Mouse (Mus musculus) gastrocnemius, adult 2 months (tissue): ENCODE results near the gene Mfsd4b5. TPM values are rescaled to one million over a fixed set of nuclear protein-coding genes. Genes with fewer than 3 reads are reported as not detected.

Experiments
- DNase-seq: peaks from one replicate; pipeline ENCODE4 v3.0.0; 2022
- H3K27ac ChIP-seq: fragments of 200-600 bp; 2 replicates; pipeline ENCODE4 v1.8.1; 2022; ENCODE audit warnings: mild to moderate bottlenecking
- H3K4me3 ChIP-seq: fragments of 200-600 bp; 2 replicates; pipeline ENCODE4 v1.8.1; 2022; ENCODE audit warnings: mild to moderate bottlenecking, moderate library complexity
- CTCF ChIP-seq: fragments of 200-600 bp; IDR thresholded peaks from 2 replicates; pipeline ENCODE4 v1.8.1; 2022; ENCODE audit warnings: antibody characterized with exemption, mild to moderate bottlenecking, moderate library complexity
- intact Hi-C: fragments of 180-260 bp; cut with DNase I; formaldehyde crosslinking; loops from one replicate; pipeline ENCODE4 v1.15.1; 2025
- total RNA-seq, 2 experiments: library from RNA; stranded (reverse); gene quantifications; 2 replicates each; pipeline ENCODE4 v1.2.3; 2021

Mfsd4b5 gene
- total RNA-seq, 2 experiments from 2014 or later, result 0.26 to 1.2 TPM

DNA sequence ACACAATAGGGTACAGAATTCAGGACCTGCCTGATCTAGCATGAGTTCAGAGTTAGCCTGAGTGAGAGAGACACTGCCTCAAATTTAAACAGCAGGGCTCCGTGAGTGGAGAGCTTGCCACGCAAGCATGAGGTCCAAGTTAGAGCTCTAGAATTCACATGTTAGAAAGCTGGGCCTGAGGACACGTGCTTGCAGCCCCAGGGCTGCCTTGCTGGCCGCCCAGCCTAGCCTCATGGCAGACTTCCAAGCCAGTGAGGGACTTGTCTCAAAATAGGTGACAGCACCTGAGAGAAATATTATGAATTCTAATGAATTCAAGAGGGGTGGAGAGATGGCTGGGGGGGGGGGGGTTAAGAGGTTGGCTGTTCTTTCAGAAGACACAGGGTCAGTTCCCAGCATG, 21.5 kb upstream of the Mfsd4b5 start:
- Histone ChIP-seq H3K27ac (no peak overlapping the region), H3K4me3 (no peak overlapping the region)
- no peak for DNase-seq
- no peak for TF ChIP-seq CTCF
- intact Hi-C loops, result no loop called here

DNA sequence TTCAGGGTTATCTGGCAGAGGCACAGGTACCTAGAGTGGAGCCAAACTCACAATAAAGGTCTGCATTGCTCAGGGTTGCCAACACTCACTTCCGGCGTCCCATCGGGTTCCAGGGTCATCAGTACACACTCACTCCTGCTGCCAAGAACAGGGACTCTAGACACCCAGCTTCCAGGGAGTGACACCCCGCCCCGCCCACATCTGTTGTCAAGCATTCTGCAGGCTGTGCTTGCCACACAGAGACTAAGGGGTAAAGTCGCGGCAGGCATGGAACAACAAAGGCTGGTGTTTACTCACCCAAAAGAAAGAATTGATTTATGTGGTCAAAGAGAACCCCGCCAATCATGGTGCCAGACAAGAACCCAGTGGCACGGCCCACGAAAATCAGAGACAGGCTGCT, 20.5 kb upstream of the Mfsd4b5 start:
- DNase-seq, result no peak
- no peak overlapping the region for H3K27ac ChIP-seq
- intact Hi-C loops, result no loop called here

DNA sequence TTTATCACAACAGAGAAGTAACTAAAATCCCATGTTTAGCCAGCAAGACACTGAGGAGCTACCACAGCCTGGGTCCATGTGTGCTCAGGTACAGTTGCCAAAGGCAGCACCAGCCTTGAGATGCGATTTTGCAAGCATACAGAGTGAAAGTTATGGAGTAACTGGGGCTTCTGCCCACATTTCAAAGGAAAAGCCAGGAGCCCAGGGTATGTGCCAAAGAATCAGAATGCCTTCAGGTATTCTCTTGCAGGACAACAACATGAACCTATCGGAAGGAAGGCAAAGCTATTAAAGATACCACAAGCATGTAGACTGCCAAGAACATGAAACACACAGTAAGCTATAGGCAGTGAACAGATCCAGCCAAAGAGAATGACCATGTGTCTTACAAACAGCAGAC, 14.3 kb upstream of the Mfsd4b5 start:
- Histone ChIP-seq H3K27ac (no peak overlapping the region), H3K4me3 (no peak overlapping the region)
- no peak for DNase-seq
- TF ChIP-seq CTCF, result no peak
- intact Hi-C loops, result no loop called here

More for the DNA sequence above, 20.5 kb upstream of the Mfsd4b5 start:
- no peak overlapping the region for H3K4me3 ChIP-seq
- TF ChIP-seq CTCF, result no peak

- TF ChIP-seq CTCF, result no peak
- DNase-seq, result no peak
- no peak overlapping the region for H3K4me3 ChIP-seq
- intact Hi-C loops, result no loop called here
- H3K27ac ChIP-seq, result no peak overlapping the region
Measured at GRCm38 (mm10) chr10:39991155-39991554, 4.7 kb upstream of the Mfsd4b5 start.

GRCm38 (mm10) chr10:39982604-39983003, 3.8 kb downstream of the Mfsd4b5 start:
- DNase-seq, result no peak
- no peak for TF ChIP-seq CTCF
- intact Hi-C loops, result no loop called here

GRCm38 (mm10) chr10:39978231-39978630, 8.2 kb downstream of the Mfsd4b5 start:
- H3K4me3 ChIP-seq, result no peak overlapping the region
- H3K27ac ChIP-seq, result no peak overlapping the region
- TF ChIP-seq CTCF, result no peak
- no peak for DNase-seq
- intact Hi-C loops, result no loop called here

More at GRCm38 (mm10) chr10:39982604-39983003, 3.8 kb downstream of the Mfsd4b5 start:
- H3K27ac ChIP-seq, result no peak overlapping the region
- no peak overlapping the region for H3K4me3 ChIP-seq

DNA sequence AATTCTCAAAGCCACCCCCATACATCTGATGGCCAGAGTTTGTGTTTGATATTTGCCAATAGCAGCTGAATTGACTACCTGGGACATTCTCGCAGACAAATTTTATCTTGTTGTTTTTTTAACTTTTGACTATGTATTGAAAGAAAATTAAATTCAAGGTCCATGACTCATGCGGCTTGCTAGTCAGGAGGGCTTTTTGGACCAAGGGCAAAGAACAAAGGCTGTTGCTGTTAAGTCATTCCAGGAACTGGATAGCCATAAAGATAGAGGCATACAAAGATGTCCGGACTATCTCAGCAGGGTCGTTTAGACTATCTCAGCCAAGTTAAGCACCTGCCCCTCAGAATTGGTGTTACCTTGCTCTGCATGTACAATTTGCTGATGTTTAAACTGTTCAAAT, 9.1 kb downstream of the Mfsd4b5 start:
- DNase-seq, result no peak
- intact Hi-C loops, result no loop called here
- TF ChIP-seq CTCF, result no peak
- Histone ChIP-seq H3K27ac (no peak overlapping the region), H3K4me3 (no peak overlapping the region)

DNA sequence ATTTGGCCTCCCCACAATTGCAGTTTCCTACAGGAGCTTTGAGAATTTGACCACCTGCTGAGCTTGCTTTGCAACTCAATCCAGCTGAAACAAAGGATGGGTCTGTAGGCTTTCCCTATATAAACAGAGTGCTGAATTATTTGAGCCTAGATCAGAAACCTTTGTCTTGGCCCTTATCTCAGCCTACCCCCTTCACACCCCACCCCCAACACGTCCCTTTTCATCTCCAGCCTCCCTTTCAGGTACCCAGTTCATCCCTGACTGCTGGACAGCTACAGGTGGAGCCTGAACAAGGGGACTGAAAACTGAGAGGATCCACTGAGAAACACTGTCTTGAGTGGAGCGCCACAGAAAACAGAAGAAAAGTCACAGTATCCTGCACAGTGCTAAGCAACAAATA, 10.7 kb downstream of the Mfsd4b5 start:
- DNase-seq, result no peak
- no peak overlapping the region for H3K4me3 ChIP-seq
- TF ChIP-seq CTCF, result no peak
- intact Hi-C loops, result no loop called here
- H3K27ac ChIP-seq, result no peak overlapping the region

GRCm38 (mm10) chr10:39974982-39975381, 11.5 kb downstream of the Mfsd4b5 start:
- no peak for TF ChIP-seq CTCF
- intact Hi-C loops, result no loop called here
- no peak for DNase-seq
- Histone ChIP-seq H3K27ac (no peak overlapping the region), H3K4me3 (no peak overlapping the region)

DNA sequence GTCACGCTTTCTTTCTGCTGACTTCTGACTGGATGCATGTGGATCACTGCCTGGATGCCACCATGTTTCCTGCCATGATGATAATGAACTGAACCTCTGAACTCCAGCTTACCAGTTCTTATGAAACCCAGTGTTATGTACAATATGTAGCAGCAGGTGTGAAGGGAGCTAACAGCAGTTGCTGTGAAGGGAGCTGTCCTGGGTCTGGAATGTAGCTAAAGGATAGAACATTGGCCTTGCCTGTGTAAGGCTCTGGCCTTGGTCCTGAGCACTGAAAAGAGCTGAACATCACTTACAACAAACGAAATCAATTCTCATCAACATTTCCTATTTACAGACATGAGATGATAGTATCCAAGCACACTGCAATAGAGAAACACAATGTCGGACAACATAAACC, 18.9 kb downstream of the Mfsd4b5 start:
- H3K27ac ChIP-seq, result no peak overlapping the region
- TF ChIP-seq CTCF, result no peak
- intact Hi-C loops, result no loop called here
- DNase-seq, result no peak
- H3K4me3 ChIP-seq, result no peak overlapping the region

GRCm38 (mm10) chr10:39961906-39962305, 24.5 kb downstream of the Mfsd4b5 start:
- no peak overlapping the region for H3K4me3 ChIP-seq
- DNase-seq, result no peak
- no peak overlapping the region for H3K27ac ChIP-seq
- TF ChIP-seq CTCF, result no peak
- intact Hi-C loops, result loop anchor here (2.0 kb wide), 1 partner anchor 251 kb away; no protein-coding TSS in a partner anchor

- intact Hi-C loops, result loop anchor here (2.0 kb wide), 1 partner anchor 252 kb away; no protein-coding TSS in a partner anchor
- no peak for TF ChIP-seq CTCF
- DNase-seq, result no peak
Measured at GRCm38 (mm10) chr10:39960441-39960822, 26.0 kb downstream of the Mfsd4b5 start.

DNA sequence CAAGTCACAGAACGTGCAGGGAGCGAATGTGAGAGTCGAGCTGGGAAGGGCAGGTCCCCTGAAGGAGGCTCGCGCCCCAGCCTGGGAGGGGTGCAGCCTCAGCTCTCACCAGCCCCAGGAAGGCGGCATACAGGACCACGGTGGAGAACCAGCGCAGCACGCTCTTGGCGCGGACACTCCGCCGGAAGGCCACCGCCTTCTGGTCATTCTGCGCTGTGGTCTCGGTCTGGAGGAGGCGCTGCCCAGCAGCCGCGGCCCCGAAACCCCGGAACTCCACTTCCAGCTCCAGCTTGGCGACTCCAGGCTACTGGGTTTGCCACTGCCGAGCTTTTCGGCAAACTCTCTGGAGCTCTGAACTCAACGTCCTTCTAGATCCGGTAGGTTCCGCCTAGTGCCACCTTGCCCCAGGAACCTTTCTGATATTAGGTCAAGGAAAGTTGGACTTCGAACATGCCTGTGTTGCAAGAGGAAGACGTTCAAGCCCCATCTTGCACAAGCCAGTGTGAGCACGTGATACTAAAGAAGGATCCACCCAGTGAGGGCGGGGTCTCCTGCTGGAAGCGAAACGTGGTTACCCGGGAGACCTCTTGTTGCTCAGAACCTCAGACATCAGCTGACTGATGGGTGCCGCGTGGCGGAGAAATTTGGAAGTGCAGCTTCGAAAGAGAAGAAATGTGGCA, 26.5 kb downstream of the Mfsd4b5 start, which contains the start of gene Mfsd4b3:
Gene Mfsd4b3, minus strand, starts transcription at position 393 of the 680 bp plus-strand sequence.
- Histone ChIP-seq H3K4me3 (peak within 1 kb of the TSS; percentile 82), H3K27ac (peak within 1 kb of the TSS; percentile 100)
- peak; percentile 96 for DNase-seq
- peak; percentile 80 for TF ChIP-seq CTCF
- intact Hi-C loops, result loop anchor here (2.0 to 5.0 kb wide), 5 partner anchors 58 to 253 kb away; partner anchors contain the start of gene Slc16a10

More at GRCm38 (mm10) chr10:39960441-39960822, 26.0 kb downstream of the Mfsd4b5 start:
- Histone ChIP-seq H3K27ac (peak overlapping the region; percentile 100), H3K4me3 (peak overlapping the region; percentile 82)

DNA sequence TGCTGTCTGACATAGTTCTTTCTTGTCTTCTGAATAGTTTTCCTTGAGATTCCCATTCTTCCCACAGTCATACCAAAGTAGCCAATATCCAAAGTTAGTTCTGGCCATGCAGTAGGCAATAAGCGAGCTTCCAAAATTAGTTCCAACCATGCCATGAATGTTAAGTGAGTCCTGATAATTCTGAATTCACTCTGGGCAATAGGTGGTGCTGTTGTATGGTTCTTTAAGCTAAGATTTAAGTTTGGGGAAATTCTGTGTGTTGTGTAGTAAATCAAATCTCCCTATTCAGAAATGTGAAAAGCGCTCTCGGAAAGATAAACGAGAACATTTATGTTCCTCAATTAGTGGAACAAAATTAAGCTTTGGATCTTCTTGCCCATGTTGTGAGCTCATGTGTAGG, 28.2 kb downstream of the Mfsd4b5 start:
- peak overlapping the region; percentile 100 for H3K27ac ChIP-seq

More for the DNA sequence above, 28.2 kb downstream of the Mfsd4b5 start:
- intact Hi-C loops, result loop anchor here (5.0 kb wide), 4 partner anchors 56 to 184 kb away; partner anchors contain the start of gene Slc16a10
- no peak for DNase-seq
- TF ChIP-seq CTCF, result peak; percentile 54
- no peak overlapping the region; the same call in 1 of the 2 replicates for H3K4me3 ChIP-seq
